Mouse (Mus musculus): ENCODE results near the gene Olfr578. TPM values are rescaled to one million over a fixed set of nuclear protein-coding genes. Genes with fewer than 3 reads are reported as not detected.

Olfr578 gene
- total RNA-seq (2022): not detected

- DNase-seq: no peak
These were observed at the start of gene Olfr578 for GRCm38 (mm10) chr7:102989224-102989623. Gene Olfr578 (minus strand): TSS chr7:102989324.

- DNase-seq: no peak
These were observed 48.6 kb upstream of the Olfr578 start, which contains the start of gene Olfr582 for GRCm38 (mm10) chr7:103037724-103038123. Gene Olfr582 (plus strand): TSS chr7:103038024.

- DNase-seq: no peak
These were observed 13.3 kb downstream of the Olfr578 start, which contains the start of gene Olfr577 for GRCm38 (mm10) chr7:102975843-102976242. Gene Olfr577 (minus strand): TSS chr7:102975943.

- no peak for DNase-seq
These were observed 14.7 kb downstream of the Olfr578 start for GRCm38 (mm10) chr7:102974399-102974798.

GRCm38 (mm10) chr7:102962360-102962759, 26.8 kb downstream of the Olfr578 start, which contains the start of gene Olfr576:
Gene Olfr576 (plus strand): TSS chr7:102962660.
- no peak for DNase-seq

- DNase-seq: no peak
These were observed 30.5 kb downstream of the Olfr578 start, which contains the start of gene Olfr575 for GRCm38 (mm10) chr7:102958593-102958992. Gene Olfr575 (minus strand): TSS chr7:102958775.

GRCm38 (mm10) chr7:102958137-102958536, 31.0 kb downstream of the Olfr578 start:
- DNase-seq: no peak

- no peak for DNase-seq
These were observed 38.4 kb downstream of the Olfr578 start for GRCm38 (mm10) chr7:102950732-102951131.

- DNase-seq: no peak
These were observed 41.0 kb downstream of the Olfr578 start, which contains the start of gene Olfr574 for GRCm38 (mm10) chr7:102948167-102948566. Gene Olfr574 (plus strand): TSS chr7:102948467.

- DNase-seq: no peak
These were observed 45.7 kb downstream of the Olfr578 start for GRCm38 (mm10) chr7:102943417-102943816.

- DNase-seq: no peak
These were observed 46.6 kb downstream of the Olfr578 start, which contains the start of gene Olfr573-ps1 for GRCm38 (mm10) chr7:102942475-102942874. Gene Olfr573-ps1 (minus strand): TSS chr7:102942575.

Other genes starting within 250 kb of the Olfr578 start
- not detected for gene Olfr560, start 230.0 kb downstream of the Olfr578 start, total RNA-seq (2022)
- gene Olfr78, start 229.9 kb downstream of the Olfr578 start, total RNA-seq (2022): under 1 TPM; 0.06 to 0.31 (median 0.21) TPM
- gene Olfr561, start 218.1 kb downstream of the Olfr578 start, total RNA-seq (2022): not detected
- gene Olfr564, start 185.8 kb downstream of the Olfr578 start, total RNA-seq (2022): not detected
- not detected for gene Olfr566, start 130.6 kb downstream of the Olfr578 start, total RNA-seq (2022)
- not detected for gene Olfr568, start 112.2 kb downstream of the Olfr578 start, total RNA-seq (2022)
- not detected for gene Olfr569, start 98.4 kb downstream of the Olfr578 start, total RNA-seq (2022)
- not detected for gene Olfr570, start 94.7 kb downstream of the Olfr578 start, total RNA-seq (2022)
- under 1 TPM in 1 of 4 experiments, not detected in 3; 0.05 TPM for gene Olfr571, start 71.8 kb downstream of the Olfr578 start, total RNA-seq (2022)
- not detected for gene Olfr572, start 64.9 kb downstream of the Olfr578 start, total RNA-seq (2022)
- gene Olfr573-ps1, start 46.7 kb downstream of the Olfr578 start, total RNA-seq (2022): not detected
- gene Olfr574, start 40.9 kb downstream of the Olfr578 start, total RNA-seq (2022): 1 to 10 TPM in 2 of 4 experiments, under 1 TPM in 1, not detected in 1; 0.45 to 1.4 (median 1.0) TPM
- gene Olfr575, start 30.5 kb downstream of the Olfr578 start, total RNA-seq (2022): not detected
- not detected for gene Olfr576, start 26.7 kb downstream of the Olfr578 start, total RNA-seq (2022)
- not detected for gene Olfr577, start 13.4 kb downstream of the Olfr578 start, total RNA-seq (2022)
- gene Olfr582, start 48.7 kb upstream of the Olfr578 start, total RNA-seq (2022): not detected
- not detected for gene Olfr583, start 62.0 kb upstream of the Olfr578 start, total RNA-seq (2022)
- not detected for gene Olfr584, start 92.6 kb upstream of the Olfr578 start, total RNA-seq (2022)
- gene Olfr585, start 108.4 kb upstream of the Olfr578 start, total RNA-seq (2022): not detected
- not detected for gene Olfr586, start 136.3 kb upstream of the Olfr578 start, total RNA-seq (2022)
- gene Olfr588-ps1, start 151.6 kb upstream of the Olfr578 start, total RNA-seq (2022): not detected
- gene Olfr589, start 167.0 kb upstream of the Olfr578 start, total RNA-seq (2022): not detected
- not detected for gene Olfr591, start 189.0 kb upstream of the Olfr578 start, total RNA-seq (2022)
- not detected for gene Olfr592, start 195.5 kb upstream of the Olfr578 start, total RNA-seq (2022)
- gene Olfr593, start 222.5 kb upstream of the Olfr578 start, total RNA-seq (2022): not detected
- not detected for gene Olfr594, start 227.7 kb upstream of the Olfr578 start, total RNA-seq (2022)

Measured in adrenal gland, adult 8-10 months (tissue).